Mouse (Mus musculus) E14TG2a.4 (cell line): ENCODE measurements around the gene Per1.

Experiments
- H3K27me3 ChIP-seq: 2 replicates; pipeline ENCODE4 v1.6.1; 2014; ENCODE audit warnings: low read length, control low read depth; ENCODE audit not compliant: insufficient read depth
- H3K36me3 ChIP-seq: 2 replicates; pipeline ENCODE4 v1.6.1; 2014; ENCODE audit warnings: low read length, control low read depth; ENCODE audit not compliant: insufficient read depth
- H3K4me1 ChIP-seq: replicated peaks from 2 replicates; pipeline ENCODE4 v1.6.1; 2014; ENCODE audit warnings: low read depth, low read length, control low read depth
- H3K4me3 ChIP-seq: replicated peaks from 2 replicates; pipeline ENCODE4 v1.5.1; 2014; ENCODE audit warnings: mild to moderate bottlenecking, low read length
- H3K9me3 ChIP-seq: 2 replicates; pipeline ENCODE4 v1.6.1; 2014; ENCODE audit warnings: low read length, control low read depth
- CTCF ChIP-seq: conservative IDR thresholded peaks from 2 replicates; pipeline ENCODE4 v1.5.1; 2014; ENCODE audit warnings: low read length
- NANOG ChIP-seq: IDR thresholded peaks from 2 replicates; pipeline ENCODE4 v1.6.1; 2014; ENCODE audit warnings: borderline replicate concordance, low read length, mixed read lengths
- POU5F1 ChIP-seq: IDR thresholded peaks from 2 replicates; pipeline ENCODE4 v1.6.1; 2014; ENCODE audit warnings: low read length, borderline replicate concordance

Per1 gene

GRCm38 (mm10) chr11:69103531-69104435, 8.8 kb downstream of the Per1 start:
- Histone ChIP-seq H3K9me3 (no peaks in the 10 kb centered on the region), H3K27me3 (no peaks in the 10 kb centered on the region)

DNA sequence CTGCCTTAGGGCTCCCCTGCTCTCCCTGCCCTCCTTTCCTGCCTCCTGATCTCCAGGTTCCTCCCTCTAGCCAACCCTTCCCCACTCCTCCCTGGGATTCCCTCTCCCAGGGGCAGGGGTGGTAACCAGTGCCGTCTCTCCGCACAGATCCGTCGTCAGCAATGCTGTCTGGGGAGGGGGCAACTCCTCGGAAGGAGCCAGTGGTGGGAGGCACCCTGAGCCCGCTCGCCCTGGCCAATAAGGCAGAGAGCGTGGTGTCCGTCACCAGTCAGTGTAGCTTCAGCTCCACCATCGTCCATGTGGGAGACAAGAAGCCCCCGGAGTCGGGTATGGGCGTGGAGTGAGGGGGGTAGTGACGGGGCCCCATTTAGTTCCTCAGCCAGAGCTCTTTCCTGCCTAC, 9.5 kb downstream of the Per1 start:
- H3K4me3 ChIP-seq = no peak overlapping the region
- H3K9me3 ChIP-seq = no peaks in the 10 kb centered on the region
- H3K4me1 ChIP-seq = peaks cover 47% of the 10 kb centered on the region
- TF ChIP-seq NANOG (no peak), CTCF (no peak), POU5F1 (no peak)
- H3K27me3 ChIP-seq = no peaks in the 10 kb centered on the region
- peaks cover 90% of the 10 kb centered on the region for H3K36me3 ChIP-seq

More at GRCm38 (mm10) chr11:69103531-69104435, 8.8 kb downstream of the Per1 start:
- Histone ChIP-seq H3K36me3 (peaks cover 83% of the 10 kb centered on the region), H3K4me1 (peaks cover 46% of the 10 kb centered on the region), H3K4me3 (no peak overlapping the region)
- TF ChIP-seq POU5F1 = no peak
- TF ChIP-seq NANOG = no peak
- no peak for TF ChIP-seq CTCF

DNA sequence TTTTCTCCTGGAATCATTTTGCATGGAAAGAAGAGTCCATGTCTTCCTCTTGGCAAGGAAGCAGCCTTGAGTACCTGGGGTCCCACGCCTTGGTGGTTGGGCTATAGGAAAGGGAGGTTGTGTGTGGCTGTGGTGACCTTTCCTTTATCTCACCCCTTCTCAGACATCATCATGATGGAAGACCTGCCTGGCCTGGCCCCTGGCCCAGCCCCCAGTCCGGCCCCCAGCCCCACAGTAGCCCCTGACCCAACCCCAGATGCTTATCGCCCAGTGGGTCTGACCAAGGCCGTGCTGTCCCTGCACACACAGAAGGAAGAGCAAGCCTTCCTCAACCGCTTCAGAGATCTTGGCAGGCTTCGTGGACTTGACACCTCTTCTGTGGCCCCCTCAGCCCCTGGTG, 10.2 kb downstream of the Per1 start:
- peaks cover 46% of the 10 kb centered on the region for H3K4me1 ChIP-seq
- TF ChIP-seq POU5F1 (no peak), CTCF (no peak), NANOG (no peak)
- H3K4me3 ChIP-seq = no peak overlapping the region
- H3K9me3 ChIP-seq = no peaks in the 10 kb centered on the region
- H3K27me3 ChIP-seq = no peaks in the 10 kb centered on the region
- H3K36me3 ChIP-seq = peaks cover 92% of the 10 kb centered on the region

DNA sequence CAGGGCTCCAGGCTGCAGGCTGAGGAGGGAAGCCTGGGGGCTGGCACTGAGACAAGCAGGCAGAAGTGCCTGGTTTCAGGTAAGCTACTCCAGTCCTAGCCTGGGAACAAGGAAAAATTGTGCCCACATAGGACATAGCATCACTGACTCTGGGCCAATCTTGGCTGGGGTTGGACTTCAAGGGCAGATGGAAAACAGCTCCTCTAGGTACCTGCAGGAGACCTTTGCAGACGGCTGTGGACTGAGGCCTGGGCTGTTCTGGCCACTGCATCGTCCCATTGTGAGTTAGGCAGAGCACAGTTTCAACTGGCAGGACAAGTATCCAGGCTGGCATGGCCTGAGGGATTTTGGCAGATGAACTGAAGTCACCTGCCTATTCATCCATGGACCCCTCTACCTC, 10.8 kb downstream of the Per1 start:
- TF ChIP-seq CTCF (no peak), POU5F1 (no peak), NANOG (no peak)
- H3K9me3 ChIP-seq = no peaks in the 10 kb centered on the region
- peaks cover 41% of the 10 kb centered on the region for H3K4me1 ChIP-seq
- peaks cover 87% of the 10 kb centered on the region for H3K36me3 ChIP-seq
- no peaks in the 10 kb centered on the region for H3K27me3 ChIP-seq
- H3K4me3 ChIP-seq = no peak overlapping the region

GRCm38 (mm10) chr11:69106299-69106698, 11.3 kb downstream of the Per1 start:
- no peaks in the 10 kb centered on the region for H3K27me3 ChIP-seq
- peaks cover 82% of the 10 kb centered on the region for H3K36me3 ChIP-seq
- no peaks in the 10 kb centered on the region for H3K9me3 ChIP-seq
- peaks cover 41% of the 10 kb centered on the region for H3K4me1 ChIP-seq
- TF ChIP-seq POU5F1 (no peak), NANOG (no peak), CTCF (no peak)
- no peak overlapping the region for H3K4me3 ChIP-seq

GRCm38 (mm10) chr11:69106842-69107241, 11.8 kb downstream of the Per1 start:
- Histone ChIP-seq H3K4me1 (peaks cover 46% of the 10 kb centered on the region), H3K27me3 (peaks cover 5% of the 10 kb centered on the region), H3K4me3 (no peak overlapping the region), H3K36me3 (peaks cover 77% of the 10 kb centered on the region), H3K9me3 (no peaks in the 10 kb centered on the region)
- TF ChIP-seq POU5F1 (no peak), NANOG (no peak), CTCF (no peak)

- peaks cover 68% of the 10 kb centered on the region for H3K36me3 ChIP-seq
- peaks cover 13% of the 10 kb centered on the region for H3K27me3 ChIP-seq
- TF ChIP-seq NANOG (no peak), CTCF (no peak), POU5F1 (no peak)
- H3K9me3 ChIP-seq = no peaks in the 10 kb centered on the region
- peaks cover 46% of the 10 kb centered on the region for H3K4me1 ChIP-seq
- no peak overlapping the region for H3K4me3 ChIP-seq
Observed at GRCm38 (mm10) chr11:69107676-69108075, 12.7 kb downstream of the Per1 start.

DNA sequence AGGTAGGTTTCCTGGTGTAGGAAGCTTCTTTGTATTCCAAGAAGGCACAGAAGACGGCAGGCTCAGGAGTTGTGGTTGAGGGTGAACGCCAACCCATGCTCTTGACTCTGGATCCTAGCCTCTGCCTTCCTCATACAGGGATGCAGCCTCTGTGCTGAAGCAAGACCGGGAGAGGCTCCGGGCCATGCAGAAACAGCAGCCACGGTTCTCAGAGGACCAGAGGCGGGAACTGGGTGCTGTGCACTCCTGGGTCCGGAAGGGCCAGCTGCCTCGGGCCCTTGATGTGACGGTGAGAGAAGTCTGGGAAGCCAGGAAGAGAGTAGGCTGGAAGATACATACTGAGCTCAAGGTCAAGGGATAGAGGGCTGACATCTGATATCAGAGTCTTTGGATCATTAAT, 13.2 kb downstream of the Per1 start:
- peaks cover 46% of the 10 kb centered on the region for H3K4me1 ChIP-seq
- no peak for TF ChIP-seq CTCF
- no peak for TF ChIP-seq NANOG
- TF ChIP-seq POU5F1 = no peak
- no peak overlapping the region for H3K4me3 ChIP-seq

More for the DNA sequence above, 13.2 kb downstream of the Per1 start:
- Histone ChIP-seq H3K9me3 (no peaks in the 10 kb centered on the region), H3K36me3 (peaks cover 63% of the 10 kb centered on the region), H3K27me3 (peaks cover 19% of the 10 kb centered on the region)
